Mouse (Mus musculus): ENCODE results near the gene Ddah1. TPM values are rescaled to one million over a fixed set of nuclear protein-coding genes. Genes with fewer than 3 reads are reported as not detected.

Ddah1 gene
- polyA plus RNA-seq (2012; rRNA removed) = 81.7 and 89.4 TPM in 2 replicates

GRCm38 (mm10) chr3:145758561-145759378, at the start of gene Ddah1:
Gene Ddah1 (plus strand): TSS chr3:145758675.
- no peak for TF ChIP-seq CTCF (IDR thresholded peaks at IDR 0.05; ENCODE audit: borderline replicate concordance, extremely low read depth, insufficient read depth, insufficient read length)
- peak; percentile 79 for TF ChIP-seq POLR2A (IDR thresholded peaks at IDR 0.05; ENCODE audit: borderline replicate concordance, extremely low read depth, insufficient read depth, insufficient read length, poor library complexity, severe bottlenecking)
- peak; percentile 92 for DNase-seq (ENCODE audit: low read depth)

- no peak for DNase-seq (ENCODE audit: low read depth)
- no peak for TF ChIP-seq CTCF (IDR thresholded peaks at IDR 0.05; ENCODE audit: borderline replicate concordance, extremely low read depth, insufficient read depth, insufficient read length)
- TF ChIP-seq POLR2A (IDR thresholded peaks at IDR 0.05; ENCODE audit: borderline replicate concordance, extremely low read depth, insufficient read depth, insufficient read length, poor library complexity, severe bottlenecking) = no peak
These were observed 42.6 kb upstream of the Ddah1 start for GRCm38 (mm10) chr3:145715923-145716322.

- no peak for DNase-seq (ENCODE audit: low read depth)
- no peak for TF ChIP-seq CTCF (IDR thresholded peaks at IDR 0.05; ENCODE audit: borderline replicate concordance, extremely low read depth, insufficient read depth, insufficient read length)
- no peak for TF ChIP-seq POLR2A (IDR thresholded peaks at IDR 0.05; ENCODE audit: borderline replicate concordance, extremely low read depth, insufficient read depth, insufficient read length, poor library complexity, severe bottlenecking)
These were observed 38.8 kb upstream of the Ddah1 start for GRCm38 (mm10) chr3:145719660-145720059.

GRCm38 (mm10) chr3:145725078-145725477, 33.4 kb upstream of the Ddah1 start:
- no peak for DNase-seq (ENCODE audit: low read depth)
- TF ChIP-seq POLR2A (IDR thresholded peaks at IDR 0.05; ENCODE audit: borderline replicate concordance, extremely low read depth, insufficient read depth, insufficient read length, poor library complexity, severe bottlenecking) (no peak), CTCF (IDR thresholded peaks at IDR 0.05; ENCODE audit: borderline replicate concordance, extremely low read depth, insufficient read depth, insufficient read length) (no peak)

- TF ChIP-seq CTCF (IDR thresholded peaks at IDR 0.05; ENCODE audit: borderline replicate concordance, extremely low read depth, insufficient read depth, insufficient read length) (no peak), POLR2A (IDR thresholded peaks at IDR 0.05; ENCODE audit: borderline replicate concordance, extremely low read depth, insufficient read depth, insufficient read length, poor library complexity, severe bottlenecking) (no peak)
- DNase-seq (ENCODE audit: low read depth) = peak; percentile 63
These were observed 30.1 kb upstream of the Ddah1 start for GRCm38 (mm10) chr3:145728336-145728735.

- DNase-seq (ENCODE audit: low read depth) = no peak
These were observed 28.9 kb upstream of the Ddah1 start for GRCm38 (mm10) chr3:145729531-145729930.

GRCm38 (mm10) chr3:145730092-145730491, 28.4 kb upstream of the Ddah1 start:
- TF ChIP-seq POLR2A (IDR thresholded peaks at IDR 0.05; ENCODE audit: borderline replicate concordance, extremely low read depth, insufficient read depth, insufficient read length, poor library complexity, severe bottlenecking) (no peak), CTCF (IDR thresholded peaks at IDR 0.05; ENCODE audit: borderline replicate concordance, extremely low read depth, insufficient read depth, insufficient read length) (no peak)
- DNase-seq (ENCODE audit: low read depth) = no peak

More at GRCm38 (mm10) chr3:145729531-145729930, 28.9 kb upstream of the Ddah1 start:
- no peak for TF ChIP-seq POLR2A (IDR thresholded peaks at IDR 0.05; ENCODE audit: borderline replicate concordance, extremely low read depth, insufficient read depth, insufficient read length, poor library complexity, severe bottlenecking)
- peak; percentile 16; the same call in 1 of the 2 replicates for TF ChIP-seq CTCF (IDR thresholded peaks at IDR 0.05; ENCODE audit: borderline replicate concordance, extremely low read depth, insufficient read depth, insufficient read length)

- TF ChIP-seq CTCF (IDR thresholded peaks at IDR 0.05; ENCODE audit: borderline replicate concordance, extremely low read depth, insufficient read depth, insufficient read length) = no peak
- TF ChIP-seq POLR2A (IDR thresholded peaks at IDR 0.05; ENCODE audit: borderline replicate concordance, extremely low read depth, insufficient read depth, insufficient read length, poor library complexity, severe bottlenecking) = no peak
These were observed 23.6 kb upstream of the Ddah1 start for GRCm38 (mm10) chr3:145734857-145735256.

GRCm38 (mm10) chr3:145736562-145736961, 21.9 kb upstream of the Ddah1 start:
- DNase-seq (ENCODE audit: low read depth) = no peak
- TF ChIP-seq POLR2A (IDR thresholded peaks at IDR 0.05; ENCODE audit: borderline replicate concordance, extremely low read depth, insufficient read depth, insufficient read length, poor library complexity, severe bottlenecking) = no peak
- TF ChIP-seq CTCF (IDR thresholded peaks at IDR 0.05; ENCODE audit: borderline replicate concordance, extremely low read depth, insufficient read depth, insufficient read length) = no peak

More at GRCm38 (mm10) chr3:145734857-145735256, 23.6 kb upstream of the Ddah1 start:
- no peak for DNase-seq (ENCODE audit: low read depth)

- TF ChIP-seq POLR2A (IDR thresholded peaks at IDR 0.05; ENCODE audit: borderline replicate concordance, extremely low read depth, insufficient read depth, insufficient read length, poor library complexity, severe bottlenecking) (no peak), CTCF (IDR thresholded peaks at IDR 0.05; ENCODE audit: borderline replicate concordance, extremely low read depth, insufficient read depth, insufficient read length) (no peak)
- DNase-seq (ENCODE audit: low read depth) = no peak
These were observed 19.8 kb upstream of the Ddah1 start for GRCm38 (mm10) chr3:145738662-145739061.

- TF ChIP-seq POLR2A (IDR thresholded peaks at IDR 0.05; ENCODE audit: borderline replicate concordance, extremely low read depth, insufficient read depth, insufficient read length, poor library complexity, severe bottlenecking) (no peak), CTCF (IDR thresholded peaks at IDR 0.05; ENCODE audit: borderline replicate concordance, extremely low read depth, insufficient read depth, insufficient read length) (no peak)
- DNase-seq (ENCODE audit: low read depth) = no peak
These were observed 18.6 kb upstream of the Ddah1 start for GRCm38 (mm10) chr3:145739904-145740303.

- TF ChIP-seq CTCF (IDR thresholded peaks at IDR 0.05; ENCODE audit: borderline replicate concordance, extremely low read depth, insufficient read depth, insufficient read length) = no peak
- DNase-seq (ENCODE audit: low read depth) = peak; percentile 82
These were observed 15.4 kb upstream of the Ddah1 start for GRCm38 (mm10) chr3:145743050-145743449.

Measured in brain, embryonic 14.5 days (tissue).